Mouse (Mus musculus): ENCODE results near the gene Zfyve21.

DNA sequence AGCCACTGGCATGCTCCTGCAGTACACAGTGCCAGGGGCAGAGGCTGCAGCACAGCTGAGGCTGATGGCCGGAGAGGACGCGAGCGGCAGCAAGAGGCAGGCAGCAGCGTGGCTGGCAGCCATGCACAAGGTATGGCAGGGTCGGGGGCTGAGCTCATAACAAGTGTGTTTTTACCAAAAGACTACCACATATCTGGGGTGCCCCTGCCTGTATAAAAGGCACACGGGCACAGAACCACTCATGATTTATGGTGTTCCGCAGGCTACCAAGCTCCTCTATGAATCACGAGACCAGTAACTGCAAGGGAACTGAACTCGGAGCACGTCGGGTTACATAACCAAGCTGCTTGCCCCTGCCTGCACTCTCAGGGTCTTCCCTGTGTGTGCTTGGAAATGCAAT, 13.6 kb downstream of the Zfyve21 start:
- TF ChIP-seq POLR2A (IDR thresholded peaks at IDR 0.05; ENCODE audit: insufficient read length, low read depth) (peak; percentile 33), POLR2AphosphoS2 (IDR thresholded peaks at IDR 0.05; ENCODE audit: insufficient read length, low read depth) (peak; percentile 38)
